17 mouse cellular contexts compared by ENCODE assay signal in the genomic region with DNA sequence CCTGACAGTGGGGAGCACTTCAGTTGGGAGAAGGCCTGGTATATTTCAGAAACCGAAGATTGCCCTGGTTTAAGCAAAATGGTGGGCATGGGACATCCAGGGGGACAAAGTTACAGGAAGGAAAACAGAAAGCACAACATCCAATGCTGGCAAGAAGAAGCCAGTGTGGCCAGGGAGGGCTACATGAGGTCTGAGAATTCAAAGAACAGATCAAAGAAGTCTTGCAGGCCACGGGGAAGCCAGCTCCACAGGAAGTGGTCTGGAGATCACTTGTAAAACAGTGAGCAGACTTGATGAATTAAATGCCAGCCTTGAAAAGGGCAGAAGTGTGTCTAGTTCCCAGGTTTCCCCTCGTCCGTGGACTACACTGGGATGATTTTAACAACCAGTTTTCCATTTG.
DNase-seq lines count a peak whose midpoint lies in the region; ATAC-seq and TF ChIP-seq lines count a peak whose summit lies in the region.
"Had no signal": no experiment of that assay in that cellular context is flagged by ENCODE, and none has a peak within 500 bp of the region (broad histone marks: within the 10 kb centered on the region; RNA-seq: fewer than 3 reads in every experiment).

No protein-coding gene starts in this region.

- intact Hi-C loops in heart, adult 2 months (cut with DNase I), result no loop called here
- intact Hi-C loops in heart, postnatal 10 days (cut with DNase I), result no loop called here

- no peaks in the 10 kb centered on the region for H3K9me3 ChIP-seq in midbrain, embryonic 11.5 days (ENCODE audit: control insufficient read depth, low read length)
- H3K9me3 ChIP-seq in midbrain, embryonic 14.5 days (ENCODE audit: control insufficient read depth, low read length), result no peaks in the 10 kb centered on the region
- H3K9me3 ChIP-seq: forebrain, embryonic 15.5 days; hindbrain, embryonic 15.5 days had no signal

- peak overlapping the region; percentile 24; the same call in 1 of the 2 replicates for H3K27ac ChIP-seq in heart, adult 2 months
- no peak overlapping the region for H3K27ac ChIP-seq in midbrain, embryonic 11.5 days (ENCODE audit: low read depth, low read length)
- H3K27ac ChIP-seq in midbrain, embryonic 14.5 days (replicated peaks; ENCODE audit: low read depth, low read length), result no peak overlapping the region
- H3K27ac ChIP-seq: forebrain, embryonic 15.5 days; gastrocnemius, adult 2 months; hindbrain, embryonic 15.5 days; kidney, postnatal 0 days had no signal

- no peak for TF ChIP-seq POLR2A in heart, adult 2 months (IDR thresholded peaks at IDR 0.05; ENCODE audit: insufficient read depth, low read depth, low read length)

- whole genome bisulfite sequencing in heart, adult 2 months, result 57% methylated on average over 4 of the region's 4 CpGs
- 52% methylated on average over 4 of the region's 4 CpGs for WGBS in midbrain, embryonic 11.5 days
- WGBS in midbrain, embryonic 14.5 days, result 52% methylated on average over 4 of the region's 4 CpGs

- H3K27me3 ChIP-seq in heart, adult 2 months (ENCODE audit: control insufficient read depth, insufficient read depth, low read length), result no peaks in the 10 kb centered on the region
- H3K27me3 ChIP-seq in midbrain, embryonic 11.5 days (ENCODE audit: control insufficient read depth, insufficient read depth, low read length), result no peaks in the 10 kb centered on the region
- no peaks in the 10 kb centered on the region for H3K27me3 ChIP-seq in midbrain, embryonic 14.5 days (ENCODE audit: control insufficient read depth, insufficient read depth, low read length)
- H3K27me3 ChIP-seq: forebrain, embryonic 15.5 days; hindbrain, embryonic 15.5 days had no signal

- H3K36me3 ChIP-seq in heart, adult 2 months (ENCODE audit: control insufficient read depth, insufficient read depth, low read length), result no peaks in the 10 kb centered on the region; the same call in 1 of the 2 replicates
- no peaks in the 10 kb centered on the region for H3K36me3 ChIP-seq in midbrain, embryonic 11.5 days (ENCODE audit: control insufficient read depth, insufficient read depth, low read length)
- no peaks in the 10 kb centered on the region for H3K36me3 ChIP-seq in midbrain, embryonic 14.5 days (ENCODE audit: control insufficient read depth, insufficient read depth, low read length)
- H3K36me3 ChIP-seq: forebrain, embryonic 15.5 days; hindbrain, embryonic 15.5 days had no signal

- H3K4me3 ChIP-seq in heart, adult 2 months, result no peak overlapping the region
- no peak overlapping the region for H3K4me3 ChIP-seq in midbrain, embryonic 11.5 days (ENCODE audit: low read depth, low read length)
- H3K4me3 ChIP-seq in midbrain, embryonic 14.5 days (replicated peaks; ENCODE audit: low read depth, low read length), result no peak overlapping the region
- H3K4me3 ChIP-seq: forebrain, embryonic 15.5 days; gastrocnemius, adult 2 months; hindbrain, embryonic 15.5 days had no signal

- TF ChIP-seq CTCF in heart, adult 2 months (IDR thresholded peaks at IDR 0.05), result no peak

- no peak for ATAC-seq in midbrain, embryonic 11.5 days (ENCODE audit: low FRiP score)
- ATAC-seq in midbrain, embryonic 14.5 days (ENCODE audit: low FRiP score, low TSS enrichment), result no peak
- ATAC-seq: forebrain, embryonic 15.5 days had no signal

- TF ChIP-seq EP300 in heart, adult 2 months (IDR thresholded peaks at IDR 0.05; ENCODE audit: insufficient read depth, low read depth, low read length), result no peak

- peaks cover 3% of the 10 kb centered on the region for H3K4me1 ChIP-seq in heart, adult 2 months (ENCODE audit: control insufficient read depth, insufficient read depth, low read length)
- H3K4me1 ChIP-seq in midbrain, embryonic 11.5 days (ENCODE audit: control insufficient read depth, insufficient read depth, low read length), result no peaks in the 10 kb centered on the region
- H3K4me1 ChIP-seq in midbrain, embryonic 14.5 days (ENCODE audit: control insufficient read depth, insufficient read depth, low read length), result no peaks in the 10 kb centered on the region
- H3K4me1 ChIP-seq: forebrain, embryonic 15.5 days had no signal

- H3K4me2 ChIP-seq in midbrain, embryonic 11.5 days, result no peak overlapping the region
- H3K4me2 ChIP-seq in midbrain, embryonic 14.5 days (ENCODE audit: low read length), result no peak overlapping the region
- H3K4me2 ChIP-seq: forebrain, embryonic 15.5 days; hindbrain, embryonic 15.5 days had no signal

- no peak overlapping the region for H3K9ac ChIP-seq in heart, adult 2 months (ENCODE audit: low read depth, low read length)
- no peak overlapping the region for H3K9ac ChIP-seq in midbrain, embryonic 11.5 days (ENCODE audit: low read length)
- no peak overlapping the region for H3K9ac ChIP-seq in midbrain, embryonic 14.5 days (replicated peaks; ENCODE audit: low read length)
- H3K9ac ChIP-seq: forebrain, embryonic 15.5 days; hindbrain, embryonic 15.5 days had no signal

- H3K79me2 ChIP-seq in heart, adult 2 months (replicated peaks; ENCODE audit: control insufficient read depth, insufficient read depth, low read length), result no peaks in the 10 kb centered on the region

- DNase-seq in heart, adult 2 months, result no peak
- DNase-seq in heart, postnatal 10 days, result no peak
- DNase-seq in midbrain, embryonic 11.5 days (ENCODE audit: low spot score, missing footprints), result peak; percentile 76
- DNase-seq in midbrain, embryonic 14.5 days, result no peak
- peak; percentile 47 for DNase-seq in forelimb bud, embryonic 11.5 days (ENCODE audit: low read depth, low spot score)
- peak; percentile 31 to 46 for DNase-seq in natural killer cell, adult 2 months (ENCODE audit: low spot score in 2 of 2)
- no peak for DNase-seq in lung, postnatal 10 days
- DNase-seq in thymus, postnatal 4 days, result no peak
- DNase-seq: adrenal gland, postnatal 10 days; cerebellum, adult 2 months; gastrocnemius, adult 2 months; heart, adult 11 months; kidney, adult 11 months; retina, postnatal 1 day had no signal

Comparison
In these comparisons a context has a peak if more than half of its experiments do, and no peak if none do; other contexts are left out.
1. DNase-seq: peak in midbrain, embryonic 11.5 days (single experiment), forelimb bud, embryonic 11.5 days (single experiment) and natural killer cell, adult 2 months (2 of 2); none in heart, adult 2 months (0 of 2), heart, postnatal 10 days (0 of 2), midbrain, embryonic 14.5 days (single experiment), lung, postnatal 10 days (single experiment) and thymus, postnatal 4 days (single experiment).